Mouse (Mus musculus) adrenal gland, postnatal 4 days (tissue): ENCODE measurements at regions not wholly inside any gene's neighbourhood (a gene's known extent, or its start where the extent isn't known, plus 50 kb on each side); places are given as distances from the start of the nearest gene placed in this dataset.

Source experiments
- DNase-seq, 2 experiments: peaks; one replicate each; pipeline ENCODE4 v3.0.0; 2021 to 2022; ENCODE audit warnings: low spot score in 2 of 2, mixed read lengths in 2 of 2

GRCm38 (mm10) chr8:100796628-100797027, 1380.4 kb upstream of the Cdh8 start:
- no peak for DNase-seq

- no peak for DNase-seq
Observed at GRCm38 (mm10) chr8:100793951-100794350, 1377.7 kb upstream of the Cdh8 start.

- DNase-seq: no peak
Observed at GRCm38 (mm10) chr8:100790592-100791141, 1374.4 kb upstream of the Cdh8 start.

- DNase-seq: no peak
Observed at GRCm38 (mm10) chr8:100788132-100788531, 1371.9 kb upstream of the Cdh8 start.

GRCm38 (mm10) chr8:100772742-100773370, 1356.6 kb upstream of the Cdh8 start:
- peak in 1 of 2 experiments; percentile 28 for DNase-seq

GRCm38 (mm10) chr8:100769617-100770016, 1353.3 kb upstream of the Cdh8 start:
- no peak for DNase-seq

- DNase-seq: no peak
Observed at GRCm38 (mm10) chr8:100733927-100734326, 1317.7 kb upstream of the Cdh8 start.

- DNase-seq: no peak
Observed at GRCm38 (mm10) chr8:100702365-100702764, 1286.1 kb upstream of the Cdh8 start.

GRCm38 (mm10) chr8:100695043-100695442, 1278.8 kb upstream of the Cdh8 start:
- no peak for DNase-seq

- DNase-seq: no peak
Observed at GRCm38 (mm10) chr8:100678580-100678979, 1262.3 kb upstream of the Cdh8 start.
